Comparison of ENCODE assay signal across 8 mouse cellular contexts in genomic region chr2:116021046-116021445, GRCm38 (mm10). TPM values are rescaled to one million over a fixed set of nuclear protein-coding genes. Genes with fewer than 3 reads are reported as not detected.
DNase-seq lines count a peak whose midpoint lies in the region; ATAC-seq and TF ChIP-seq lines count a peak whose summit lies in the region.

No protein-coding gene starts in this region.

- WGBS in heart, embryonic 14.5 days = 5% methylated on average over 9 of the region's 9 CpGs
- WGBS in intestine, embryonic 15.5 days = 14% methylated on average over 9 of the region's 9 CpGs
- WGBS in liver, embryonic 14.5 days (ENCODE audit: insufficient replicate concordance) = 29% methylated on average over 9 of the region's 9 CpGs
- WGBS in stomach, embryonic 16.5 days = 17% methylated on average over 9 of the region's 9 CpGs

- no peak overlapping the region for H3K4me3 ChIP-seq in heart, embryonic 14.5 days (ENCODE audit: control insufficient read depth in 1 of 2, insufficient read depth in 1 of 2, low read depth in 1 of 2, low read length in 2 of 2)
- no peak overlapping the region for H3K4me3 ChIP-seq in intestine, embryonic 15.5 days (replicated peaks)
- no peak overlapping the region for H3K4me3 ChIP-seq in liver, embryonic 14.5 days (ENCODE audit: insufficient read depth in 1 of 2, low read depth in 2 of 2, low read length in 2 of 2)
- H3K4me3 ChIP-seq in stomach, embryonic 16.5 days (replicated peaks; ENCODE audit: low read length) = no peak overlapping the region

- ATAC-seq in heart, embryonic 14.5 days (ENCODE audit: insufficient number of reproducible peaks, insufficient read depth, low FRiP score, low read depth) = peak; percentile 54; the same call in 1 of the 2 replicates
- peak; percentile 76 for ATAC-seq in intestine, embryonic 15.5 days
- peak; percentile 68; the same call in 1 of the 2 replicates for ATAC-seq in liver, embryonic 14.5 days (ENCODE audit: insufficient read depth)
- ATAC-seq in stomach, embryonic 16.5 days (ENCODE audit: insufficient read depth, low FRiP score) = peak; percentile 60; the same call in 1 of the 2 replicates

- peaks cover 19 to 32% of the 10 kb centered on the region in 2 experiments for H3K4me1 ChIP-seq in heart, embryonic 14.5 days (ENCODE audit: control insufficient read depth in 2 of 2, insufficient read depth in 2 of 2, low read length in 2 of 2)
- H3K4me1 ChIP-seq in intestine, embryonic 15.5 days (replicated peaks) = peaks cover 15% of the 10 kb centered on the region
- H3K4me1 ChIP-seq in liver, embryonic 14.5 days (replicated peaks; ENCODE audit: control insufficient read depth in 2 of 2, insufficient read depth in 2 of 2, low read length in 1 of 2) = peaks cover 0 to 5% of the 10 kb centered on the region in 2 experiments; a peak in 2 of 4 replicates
- peaks cover 31% of the 10 kb centered on the region for H3K4me1 ChIP-seq in stomach, embryonic 16.5 days (ENCODE audit: control insufficient read depth, insufficient read depth, low read length)

- TF ChIP-seq EP300 in liver, embryonic 14.5 days (IDR thresholded peaks at IDR 0.05; ENCODE audit: low read depth) = no peak

- intact Hi-C loops in heart, postnatal 25 days (cut with DNase I) = no loop called here

- no peak for TF ChIP-seq CTCF in liver, embryonic 14.5 days (IDR thresholded peaks at IDR 0.05; ENCODE audit: low read depth)

- H3K4me2 ChIP-seq in heart, embryonic 14.5 days (ENCODE audit: low read length) = peak overlapping the region; percentile 51
- H3K4me2 ChIP-seq in intestine, embryonic 15.5 days (replicated peaks) = no peak overlapping the region; the same call in 1 of the 2 replicates
- peak overlapping the region; percentile 44 for H3K4me2 ChIP-seq in liver, embryonic 14.5 days (ENCODE audit: low read depth)
- H3K4me2 ChIP-seq in stomach, embryonic 16.5 days (ENCODE audit: low read depth, low read length) = peak overlapping the region; percentile 13; the same call in 1 of the 2 replicates

- peaks cover 28% of the 10 kb centered on the region for H3K36me3 ChIP-seq in heart, embryonic 14.5 days (ENCODE audit: control insufficient read depth, insufficient read depth, low read length)
- H3K36me3 ChIP-seq in intestine, embryonic 15.5 days = no peaks in the 10 kb centered on the region
- no peaks in the 10 kb centered on the region for H3K36me3 ChIP-seq in liver, embryonic 14.5 days (replicated peaks; ENCODE audit: control insufficient read depth, insufficient read depth, low read depth)
- 0 out of 2 replicates have a peak, but pooled peaks cover 3% of the 10 kb centered on the region for H3K36me3 ChIP-seq in stomach, embryonic 16.5 days (ENCODE audit: control insufficient read depth, insufficient read depth, low read length)

- H3K27me3 ChIP-seq in heart, embryonic 14.5 days (ENCODE audit: control insufficient read depth, insufficient read depth, low read length) = no peaks in the 10 kb centered on the region
- no peaks in the 10 kb centered on the region for H3K27me3 ChIP-seq in intestine, embryonic 15.5 days (replicated peaks)
- no peaks in the 10 kb centered on the region for H3K27me3 ChIP-seq in liver, embryonic 14.5 days (ENCODE audit: control insufficient read depth, insufficient read depth, low read length)
- H3K27me3 ChIP-seq in stomach, embryonic 16.5 days (ENCODE audit: control insufficient read depth, insufficient read depth, low read length) = no peaks in the 10 kb centered on the region

- peak overlapping the region; percentile 42 to 73 for H3K27ac ChIP-seq in heart, embryonic 14.5 days (replicated peaks in 1 of 2; ENCODE audit: control insufficient read depth in 1 of 2, insufficient read depth in 1 of 2, low read depth in 2 of 2, low read length in 2 of 2)
- no peak overlapping the region; the same call in 1 of the 2 replicates for H3K27ac ChIP-seq in intestine, embryonic 15.5 days
- no peak overlapping the region for H3K27ac ChIP-seq in liver, embryonic 14.5 days
- H3K27ac ChIP-seq in stomach, embryonic 16.5 days (ENCODE audit: low read length) = peak overlapping the region; percentile 56

- H3K9me3 ChIP-seq in heart, embryonic 14.5 days (ENCODE audit: control insufficient read depth, low read length) = no peaks in the 10 kb centered on the region
- no peaks in the 10 kb centered on the region for H3K9me3 ChIP-seq in intestine, embryonic 15.5 days
- H3K9me3 ChIP-seq in liver, embryonic 14.5 days (ENCODE audit: control insufficient read depth, low read length) = no peaks in the 10 kb centered on the region
- H3K9me3 ChIP-seq in stomach, embryonic 16.5 days (replicated peaks; ENCODE audit: control insufficient read depth, low read length) = no peaks in the 10 kb centered on the region

- DNase-seq in heart, postnatal 25 days (ENCODE audit: low spot score) = no peak
- DNase-seq in liver, embryonic 14.5 days (ENCODE audit: low read depth in 3 of 3, low spot score in 3 of 3) = peak; percentile 3 to 18 (median 17)
- no peak for DNase-seq in layer of hippocampus, adult 8-10 months (ENCODE audit: low spot score in 2 of 2)
- no peak for DNase-seq in cerebellum, postnatal 14 days
- no peak for DNase-seq in thymus, postnatal 0 days (ENCODE audit: low spot score)

- peak overlapping the region; percentile 39; the same call in 1 of the 2 replicates for H3K9ac ChIP-seq in heart, embryonic 14.5 days (ENCODE audit: low read length)
- H3K9ac ChIP-seq in intestine, embryonic 15.5 days = no peak overlapping the region
- no peak overlapping the region for H3K9ac ChIP-seq in liver, embryonic 14.5 days (replicated peaks)
- H3K9ac ChIP-seq in stomach, embryonic 16.5 days (ENCODE audit: low read length) = peak overlapping the region; percentile 40

RNA-seq across cellular contexts. Expression of gene Meis2, which starts 44.6 kb away (rescaled TPM):
- 30.8 and 30.9 TPM in 2 replicates for polyA plus RNA-seq in heart, embryonic 14.5 days (2014; fragmentation: Nextera tagmentation; extraction: Ambion mirVana)
- total RNA-seq in heart, postnatal 25 days (2021) = 10 to 100 TPM; 22.3 to 23.0 TPM
- polyA plus RNA-seq in intestine, embryonic 15.5 days (2015; fragmentation: Nextera tagmentation; extraction: Ambion mirVana) = 39.9 and 41.5 TPM in 2 replicates
- 1.5 and 1.8 TPM in 2 replicates for polyA plus RNA-seq in liver, embryonic 14.5 days (2012; rRNA removed)
- polyA plus RNA-seq in liver, embryonic 14.5 days (2014; fragmentation: Nextera tagmentation; extraction: Ambion mirVana) = 0.69 and 1.0 TPM in 2 replicates
- 42.8 and 43.3 TPM in 2 replicates for polyA plus RNA-seq in stomach, embryonic 16.5 days (2015; fragmentation: Nextera tagmentation; extraction: Ambion mirVana)
- total RNA-seq in layer of hippocampus, adult 8-10 months (2022) = 10 to 100 TPM; 43.4 to 69.1 (median 50.4) TPM
- polyA plus RNA-seq in thymus, postnatal 0 days (2015; fragmentation: Nextera tagmentation; extraction: Ambion mirVana) = 8.2 TPM in 2 replicates

Comparison
In these comparisons a context has a peak if more than half of its experiments do, and no peak if none do; other contexts are left out.
1. H3K27ac ChIP-seq: peak in heart, embryonic 14.5 days (2 of 2) and stomach, embryonic 16.5 days (single experiment); none in intestine, embryonic 15.5 days (single experiment) and liver, embryonic 14.5 days (single experiment).
2. H3K9ac ChIP-seq: peak in heart, embryonic 14.5 days (single experiment) and stomach, embryonic 16.5 days (single experiment); none in intestine, embryonic 15.5 days (single experiment) and liver, embryonic 14.5 days (single experiment).
3. DNase-seq: peak in liver, embryonic 14.5 days (3 of 3); none in heart, postnatal 25 days (single experiment), layer of hippocampus, adult 8-10 months (0 of 2), cerebellum, postnatal 14 days (0 of 2) and thymus, postnatal 0 days (single experiment).
4. Peak in every context shown above with its lines, with median percentiles within 50 percentile points of each other: ATAC-seq.